Mouse (Mus musculus) liver, embryonic 14.5 days (tissue): ENCODE data around the gene Slc35g2. TPM values are rescaled to one million over a fixed set of nuclear protein-coding genes. Genes with fewer than 3 reads are reported as not detected.

Experiments used
- ATAC-seq: fragments of 200-750 bp; cut with Nextera tagmentation; 2 replicates; pipeline ENCODE4 v1.8.0; 2017; ENCODE audit warnings: moderate number of reproducible peaks, mild to moderate bottlenecking, moderate library complexity; ENCODE audit not compliant: insufficient read depth
- DNase-seq, 3 experiments: peaks; one replicate each; pipeline ENCODE4 v3.0.0-alpha.2; 2012 to 2013; ENCODE audit warnings: low read depth in 3 of 3, low spot score in 3 of 3
- H3K27ac ChIP-seq: fragments of 300-500 bp; sonication (generic); 2 replicates; pipeline ENCODE4 v1.5.1; 2014; ENCODE audit warnings: moderate library complexity, mild to moderate bottlenecking, control low read depth, inconsistent platforms
- H3K27me3 ChIP-seq: fragments of 300-500 bp; sonication (generic); 2 replicates; pipeline ENCODE4 v1.6.1; 2014; ENCODE audit warnings: mild to moderate bottlenecking, low read length, moderate library complexity; ENCODE audit not compliant: control insufficient read depth, insufficient read depth
- H3K36me3 ChIP-seq: fragments of 300-500 bp; sonication (generic); replicated peaks from 2 replicates; pipeline ENCODE4 v1.6.1; 2014; ENCODE audit warnings: low read depth; ENCODE audit not compliant: control insufficient read depth, insufficient read depth
- H3K4me1 ChIP-seq, 2 experiments: fragments of 200-500 bp in 1 of 2; fragments of 300-500 bp in 1 of 2; sonication (generic) in 1 of 2; replicated peaks; 2 replicates each; pipeline ENCODE4 v1.6.1; 2012 to 2014; ENCODE audit warnings: antibody characterized with exemption in 1 of 2, inconsistent platforms in 1 of 2, low read length in 1 of 2; ENCODE audit not compliant: control insufficient read depth in 2 of 2, insufficient read depth in 2 of 2
- H3K4me2 ChIP-seq: fragments of 300-500 bp; sonication (generic); 2 replicates; pipeline ENCODE4 v1.6.1; 2014; ENCODE audit warnings: low read depth, mild to moderate bottlenecking, control low read depth, moderate library complexity
- H3K4me3 ChIP-seq, 2 experiments: fragments of 200-500 bp in 1 of 2; fragments of 300-500 bp in 1 of 2; sonication (generic) in 1 of 2; 2 replicates each; pipeline ENCODE4 v1.5.1; 2012 to 2014; ENCODE audit warnings: low read depth in 2 of 2, low read length in 2 of 2, mild to moderate bottlenecking in 2 of 2, control low read depth in 1 of 2, inconsistent platforms in 1 of 2, moderate library complexity in 1 of 2; ENCODE audit not compliant: insufficient read depth in 1 of 2
- H3K9ac ChIP-seq: fragments of 300-500 bp; sonication (generic); replicated peaks from 2 replicates; pipeline ENCODE4 v1.6.1; 2014; ENCODE audit warnings: mild to moderate bottlenecking, control low read depth, moderate library complexity
- H3K9me3 ChIP-seq: fragments of 300-500 bp; sonication (generic); 2 replicates; pipeline ENCODE4 v1.6.1; 2016; ENCODE audit warnings: low read length, mixed read lengths; ENCODE audit not compliant: control insufficient read depth
- CTCF ChIP-seq: IDR thresholded peaks from 2 replicates; pipeline ENCODE4 v1.5.1; 2016; ENCODE audit warnings: antibody characterized with exemption, low read depth, control low read depth
- EP300 ChIP-seq: IDR thresholded peaks from 2 replicates; pipeline ENCODE4 v1.6.1; 2016; ENCODE audit warnings: antibody characterized with exemption, low read depth
- WGBS: fragments of 180-500 bp; shearing (Covaris S2); extraction: QIAGEN DNeasy Blood & Tissue Kit; methylation state at CpG from one replicate; pipeline ENCODE4 v1.1.7; 2014; ENCODE audit not compliant: insufficient replicate concordance; 5-methylcytosine and 5-hydroxymethylcytosine counted together
- polyA plus RNA-seq, 2 experiments: library from polyadenylated mRNA; depleted of rRNA in 1 of 2; stranded (reverse) in 1 of 2; unstranded in 1 of 2; fragments of >200 nt; fragmentation: Nextera tagmentation in 1 of 2; extraction: Ambion mirVana in 1 of 2; gene quantifications; 2 replicates each; pipeline versions ENCODE4 v1.2.1 to v1.2.3; 2012 to 2014

The Slc35g2 gene
- polyA plus RNA-seq, 2 experiments = 0.42 to 1.4 TPM

- H3K9me3 ChIP-seq = no peaks in the 10 kb centered on the region
- H3K27me3 ChIP-seq = no peaks in the 10 kb centered on the region
- no peaks in the 10 kb centered on the region for H3K36me3 ChIP-seq
- H3K9ac ChIP-seq = no peak overlapping the region
- no peak overlapping the region for H3K4me3 ChIP-seq
- ATAC-seq = no peak
- no peak overlapping the region for H3K4me2 ChIP-seq
- TF ChIP-seq EP300 (no peak), CTCF (no peak)
- H3K4me1 ChIP-seq = no peaks in the 10 kb centered on the region
- DNase-seq = no peak
- H3K27ac ChIP-seq = no peak overlapping the region
Measured at GRCm38 (mm10) chr9:100558991-100559390, 11.9 kb downstream of the Slc35g2 start.

GRCm38 (mm10) chr9:100558023-100558573, 12.8 kb downstream of the Slc35g2 start:
- Histone ChIP-seq H3K9me3 (no peaks in the 10 kb centered on the region), H3K27me3 (no peaks in the 10 kb centered on the region), H3K4me2 (no peak overlapping the region), H3K4me1 (no peaks in the 10 kb centered on the region), H3K9ac (no peak overlapping the region), H3K4me3 (no peak overlapping the region), H3K36me3 (no peaks in the 10 kb centered on the region), H3K27ac (no peak overlapping the region)
- DNase-seq (no peak), ATAC-seq (no peak)
- 61% methylated on average over 4 of the region's 4 CpGs for WGBS
- TF ChIP-seq CTCF (no peak), EP300 (no peak)

GRCm38 (mm10) chr9:100555686-100556085, 15.2 kb downstream of the Slc35g2 start:
- TF ChIP-seq CTCF (no peak), EP300 (no peak)
- 65% methylated on average over 5 of the region's 5 CpGs for WGBS
- Histone ChIP-seq H3K4me2 (no peak overlapping the region), H3K4me3 (no peak overlapping the region), H3K27ac (no peak overlapping the region), H3K9me3 (no peaks in the 10 kb centered on the region), H3K4me1 (no peaks in the 10 kb centered on the region), H3K36me3 (no peaks in the 10 kb centered on the region), H3K9ac (no peak overlapping the region), H3K27me3 (no peaks in the 10 kb centered on the region)
- DNase-seq (no peak), ATAC-seq (no peak)

GRCm38 (mm10) chr9:100548313-100548712, 22.6 kb downstream of the Slc35g2 start:
- Histone ChIP-seq H3K36me3 (no peaks in the 10 kb centered on the region), H3K4me2 (no peak overlapping the region), H3K9ac (no peak overlapping the region), H3K4me1 (peaks cover 8 to 14% of the 10 kb centered on the region in 2 experiments), H3K4me3 (no peak overlapping the region), H3K27ac (no peak overlapping the region), H3K27me3 (no peaks in the 10 kb centered on the region), H3K9me3 (peaks cover 5% of the 10 kb centered on the region)
- DNase-seq (peak in 1 of 3 experiments; percentile 7), ATAC-seq (no peak)
- 73% methylated on average over 2 of the region's 2 CpGs for WGBS
- TF ChIP-seq CTCF (peak; percentile 66), EP300 (no peak)

- peak overlapping the region; percentile 60 for H3K9ac ChIP-seq
- no peaks in the 10 kb centered on the region for H3K36me3 ChIP-seq
- ATAC-seq = peak; percentile 20; the same call in 1 of the 2 replicates
- DNase-seq = peak in 1 of 3 experiments; percentile 13
- H3K4me3 ChIP-seq = peak overlapping the region; percentile 81 to 87
- peak overlapping the region; percentile 75 for H3K4me2 ChIP-seq
- peak overlapping the region; percentile 34; the same call in 1 of the 2 replicates for H3K27ac ChIP-seq
- TF ChIP-seq CTCF (peak; percentile 25), EP300 (no peak)
- peaks cover 5% of the 10 kb centered on the region for H3K9me3 ChIP-seq
- WGBS = 9% methylated on average over 9 of the region's 9 CpGs
- H3K27me3 ChIP-seq = no peaks in the 10 kb centered on the region
- H3K4me1 ChIP-seq = peaks cover 8 to 14% of the 10 kb centered on the region in 2 experiments
Measured at GRCm38 (mm10) chr9:100546594-100546910, 24.3 kb downstream of the Slc35g2 start.
